Mouse (Mus musculus) lung, postnatal 0 days (tissue): ENCODE results near the gene Iqgap2.

Source experiments
- CTCF ChIP-seq: IDR thresholded peaks from 2 replicates; pipeline ENCODE4 v1.5.1; 2016; ENCODE audit warnings: antibody characterized with exemption, mild to moderate bottlenecking
- EP300 ChIP-seq: IDR thresholded peaks from 2 replicates; pipeline ENCODE4 v1.6.1; 2016; ENCODE audit warnings: antibody characterized with exemption, mild to moderate bottlenecking, control low read depth

- peak; percentile 70 for TF ChIP-seq CTCF
- TF ChIP-seq EP300, result no peak
These were observed 224.5 kb downstream of the Iqgap2 start for GRCm38 (mm10) chr13:95667260-95667659.
